Mouse (Mus musculus): ENCODE measurements around the gene Glud1. TPM values are rescaled to one million over a fixed set of nuclear protein-coding genes. Genes with fewer than 3 reads are reported as not detected.
"Not testable (repeated sequence)": the region's sequence is repeated elsewhere in the genome, so short reads cannot be mapped to it uniquely, and the experiment has no call there.

Gene Glud1
- total RNA-seq, 2 experiments from 2014 or later = 116 to 120 TPM

GRCm38 (mm10) chr14:34311691-34312090 lies 1.2 kb downstream of the Glud1 start:
- no peak for DNase-seq

- DNase-seq = no peak
These were observed 2.0 kb downstream of the Glud1 start for GRCm38 (mm10) chr14:34312339-34313048.

- DNase-seq = no peak
These were observed 3.1 kb downstream of the Glud1 start for GRCm38 (mm10) chr14:34313612-34314011.

- DNase-seq = not testable (repeated sequence)
These were observed 3.9 kb downstream of the Glud1 start for GRCm38 (mm10) chr14:34314383-34314782.

GRCm38 (mm10) chr14:34314796-34315195 lies 4.3 kb downstream of the Glud1 start:
- DNase-seq = no peak

GRCm38 (mm10) chr14:34316346-34316745 lies 5.8 kb downstream of the Glud1 start:
- DNase-seq = no peak

- DNase-seq = no peak
These were observed 6.9 kb downstream of the Glud1 start for GRCm38 (mm10) chr14:34317431-34317830.

GRCm38 (mm10) chr14:34318113-34318512 lies 7.6 kb downstream of the Glud1 start:
- no peak for DNase-seq

GRCm38 (mm10) chr14:34323576-34324085 lies 13.1 kb downstream of the Glud1 start:
- DNase-seq = no peak

- no peak for DNase-seq
These were observed 16.1 kb downstream of the Glud1 start for GRCm38 (mm10) chr14:34326606-34327005.

GRCm38 (mm10) chr14:34327618-34328017 lies 17.1 kb downstream of the Glud1 start:
- DNase-seq = no peak

GRCm38 (mm10) chr14:34330657-34331158 lies 20.2 kb downstream of the Glud1 start:
- DNase-seq = no peak

GRCm38 (mm10) chr14:34331886-34332285 lies 21.4 kb downstream of the Glud1 start:
- no peak for DNase-seq

GRCm38 (mm10) chr14:34332476-34332875 lies 21.9 kb downstream of the Glud1 start:
- DNase-seq = no peak

GRCm38 (mm10) chr14:34339446-34339845 lies 28.9 kb downstream of the Glud1 start:
- DNase-seq = no peak

GRCm38 (mm10) chr14:34341993-34342392 lies 31.5 kb downstream of the Glud1 start:
- no peak for DNase-seq

GRCm38 (mm10) chr14:34343078-34343477 lies 32.6 kb downstream of the Glud1 start:
- DNase-seq = no peak

- DNase-seq = no peak
These were observed 33.8 kb downstream of the Glud1 start for GRCm38 (mm10) chr14:34344361-34344760.

- DNase-seq = no peak
These were observed 35.4 kb downstream of the Glud1 start for GRCm38 (mm10) chr14:34345771-34346566.

- DNase-seq = no peak
These were observed 36.6 kb downstream of the Glud1 start for GRCm38 (mm10) chr14:34347084-34347483.

GRCm38 (mm10) chr14:34348301-34348700 lies 37.8 kb downstream of the Glud1 start:
- DNase-seq = no peak

GRCm38 (mm10) chr14:34349007-34349406 lies 38.5 kb downstream of the Glud1 start:
- DNase-seq = no peak

- DNase-seq = no peak
These were observed 41.1 kb downstream of the Glud1 start for GRCm38 (mm10) chr14:34351660-34352059.
